Mouse (Mus musculus): Measurements from ENCODE around the gene Gm8279. TPM values are rescaled to one million over a fixed set of nuclear protein-coding genes. Genes with fewer than 3 reads are reported as not detected.
"Not testable (repeated sequence)": the region's sequence is repeated elsewhere in the genome, so short reads cannot be mapped to it uniquely, and the experiment has no call there.

The Gm8279 gene
- not detected for total RNA-seq (2021)
- long read RNA-seq, experiment 1 = 0 reads
- long read RNA-seq, experiment 2 = 0 reads

- intact Hi-C loops (cut with DNase I); H3K27ac ChIP-seq; H3K4me3 ChIP-seq; DNase-seq (ENCODE audit: extremely low spot score in 1 of 2, low spot score in 2 of 2): not testable (repeated sequence)
Observed at GRCm38 (mm10) chr14:5131219-5131618, at the start of gene Gm8279. TSS of gene Gm8279 (plus strand) at chr14:5131519.

DNA sequence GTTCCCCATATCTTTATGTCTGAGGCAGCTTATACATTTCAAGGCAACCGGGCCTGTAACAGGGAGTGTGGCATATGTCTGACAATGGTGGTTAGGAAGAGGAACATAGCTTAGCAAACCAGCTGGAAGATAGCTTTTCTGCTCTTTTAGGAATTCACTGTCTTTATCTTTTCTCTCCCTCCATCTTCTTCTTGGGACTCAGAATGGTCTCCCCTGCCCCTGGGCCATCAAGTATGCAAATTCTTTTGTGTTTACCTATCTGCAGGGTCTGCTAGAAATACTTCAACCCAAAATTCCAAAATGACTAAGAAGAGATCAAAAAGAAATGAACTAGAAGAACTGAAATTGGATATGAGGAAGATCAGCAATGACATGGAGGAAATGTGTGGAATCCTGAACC lies 32.9 kb downstream of the Gm8279 start, which contains the start of gene Gm3317:
Gene Gm3317, plus strand, starts transcription at position 301 of the 400 bp plus-strand sequence.
- intact Hi-C loops (cut with DNase I); DNase-seq (ENCODE audit: extremely low spot score in 1 of 2, low spot score in 2 of 2); H3K27ac ChIP-seq; H3K4me3 ChIP-seq: not testable (repeated sequence)

GRCm38 (mm10) chr14:5185493-5185892 lies 54.2 kb downstream of the Gm8279 start, which contains the start of gene Gm8271:
TSS of gene Gm8271 (plus strand) at chr14:5185793.
- intact Hi-C loops (cut with DNase I) = not testable (repeated sequence)

More at GRCm38 (mm10) chr14:5185493-5185892, 54.2 kb downstream of the Gm8279 start, which contains the start of gene Gm8271:
- not testable (repeated sequence) for H3K27ac ChIP-seq; DNase-seq (ENCODE audit: extremely low spot score in 1 of 2, low spot score in 2 of 2); H3K4me3 ChIP-seq

Other genes starting within 250 kb of the Gm8279 start
- not detected for gene Gm3278, start 239.1 kb upstream of the Gm8279 start, total RNA-seq (2021)
- not detected for gene Gm8297, start 147.6 kb upstream of the Gm8279 start, total RNA-seq (2021)
- gene Gm3298, start 115.6 kb upstream of the Gm8279 start, total RNA-seq (2021) = not detected
- not detected for gene 4930555G01Rik, start 80.9 kb upstream of the Gm8279 start, total RNA-seq (2021)
- 1 to 10 TPM in 1 of 2 experiments, under 1 TPM in 1; 0.93 to 1.1 TPM for gene Gm8281, start 60.5 kb upstream of the Gm8279 start, total RNA-seq (2021)
- not detected for gene Gm3317, start 33.0 kb downstream of the Gm8279 start, total RNA-seq (2021)
- gene Gm8271, start 54.3 kb downstream of the Gm8279 start, total RNA-seq (2021) = not detected
- gene Gm3526, start 129.1 kb downstream of the Gm8279 start, total RNA-seq (2021) = not detected
- not detected for gene Gm3542, start 203.4 kb downstream of the Gm8279 start, total RNA-seq (2021)

Data from left cerebral cortex, adult 2 months (tissue).